Mouse (Mus musculus) CD8-positive naive resting alpha-beta T cell, adult 2 months (primary cell): Measurements from ENCODE around the gene Smad3.

ENCODE experiments used
- DNase-seq, 2 experiments: peaks; one replicate each; pipeline ENCODE4 v3.0.0; 2022; ENCODE audit warnings: low read depth in 2 of 2, low spot score in 2 of 2

Gene Smad3

GRCm38 (mm10) chr9:63703236-63703785 lies 54.5 kb downstream of the Smad3 start:
- DNase-seq, result no peak

GRCm38 (mm10) chr9:63702502-63703013 lies 55.2 kb downstream of the Smad3 start:
- DNase-seq, result no peak

DNA sequence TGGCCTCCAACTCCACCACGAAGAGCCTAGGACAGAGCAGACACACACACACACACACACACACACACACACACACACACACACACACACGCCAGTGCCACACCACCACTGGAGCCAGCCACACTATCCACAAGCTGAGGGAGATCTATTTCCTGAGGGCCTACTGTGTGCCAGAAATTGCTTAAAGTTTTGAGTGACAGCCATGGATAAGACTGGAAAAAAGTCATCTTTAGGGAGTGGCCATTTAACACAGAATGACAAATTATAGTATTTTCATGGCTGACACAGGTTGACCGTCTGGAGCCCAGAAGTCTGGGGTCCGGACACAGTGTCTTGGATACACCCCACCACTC lies 55.9 kb downstream of the Smad3 start:
- no peak for DNase-seq

DNA sequence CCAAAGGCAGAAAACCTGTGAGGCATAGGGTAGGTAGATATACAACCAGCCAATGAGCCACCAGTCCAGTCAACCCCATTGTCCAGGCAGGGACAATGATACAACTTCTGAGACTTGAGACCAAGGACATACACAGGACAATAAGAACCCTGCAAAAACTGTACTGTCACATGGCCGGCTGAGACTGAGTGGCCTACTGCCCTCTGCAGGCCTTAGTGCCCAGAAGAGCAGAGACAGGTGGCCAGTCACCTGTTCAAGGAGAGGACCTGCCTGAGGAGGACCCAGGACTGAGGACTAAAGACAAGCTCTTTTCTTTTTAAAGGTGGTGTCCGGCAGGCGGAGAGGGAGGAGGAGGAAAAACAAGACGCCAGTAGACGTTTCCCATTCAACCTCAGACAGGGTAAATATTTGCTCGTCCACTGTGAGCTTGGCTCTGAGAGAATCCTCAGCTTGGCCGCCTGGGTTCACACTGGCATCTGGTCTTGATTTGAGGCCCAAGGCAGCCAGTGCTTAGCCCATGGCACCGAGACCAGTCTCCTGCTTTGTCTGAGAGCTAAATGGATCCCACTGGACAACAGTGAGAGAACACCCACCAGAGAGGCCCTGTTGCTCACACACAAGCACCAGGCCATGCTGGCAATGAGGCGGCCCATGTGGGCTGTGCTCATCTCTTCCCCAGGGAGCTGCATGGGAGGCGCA lies 56.4 kb downstream of the Smad3 start:
- no peak for DNase-seq

- DNase-seq, result no peak
These were observed 58.6 kb downstream of the Smad3 start for GRCm38 (mm10) chr9:63699145-63699544.

DNA sequence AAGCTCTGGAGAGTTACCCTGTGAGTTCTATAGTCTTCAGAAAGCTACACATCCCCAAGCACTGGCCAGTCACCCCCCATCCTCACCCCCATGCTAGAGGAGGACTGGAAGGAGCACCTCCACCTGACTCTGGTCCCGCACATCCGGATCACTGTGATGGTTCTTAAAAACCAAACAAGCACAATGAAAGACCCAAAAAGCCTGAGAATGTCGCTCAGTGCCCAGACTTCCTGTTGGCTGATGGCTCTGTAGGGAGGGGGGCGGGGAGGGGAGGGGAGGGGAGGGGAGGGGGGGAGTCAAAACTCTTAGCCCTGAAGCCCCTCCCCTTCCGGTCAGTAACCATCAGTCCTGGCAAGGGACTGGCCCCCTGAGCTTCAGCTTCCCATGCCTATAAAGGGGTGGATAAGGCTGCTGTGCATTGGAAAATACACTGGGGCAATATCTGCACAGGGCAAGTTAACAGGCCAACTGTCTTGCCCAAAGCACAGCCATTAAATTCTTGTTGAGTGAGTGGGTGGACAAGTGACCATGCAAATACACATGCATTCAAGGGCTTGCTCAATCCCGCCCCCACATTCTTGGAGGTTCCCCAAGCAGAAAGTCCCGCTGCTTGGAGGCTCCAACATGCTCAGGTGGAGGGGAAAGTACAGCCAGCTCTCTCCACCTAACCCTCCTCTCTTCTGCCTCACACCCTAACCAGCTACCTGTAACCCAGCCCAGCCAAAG lies 59.3 kb downstream of the Smad3 start:
- DNase-seq, result no peak

DNA sequence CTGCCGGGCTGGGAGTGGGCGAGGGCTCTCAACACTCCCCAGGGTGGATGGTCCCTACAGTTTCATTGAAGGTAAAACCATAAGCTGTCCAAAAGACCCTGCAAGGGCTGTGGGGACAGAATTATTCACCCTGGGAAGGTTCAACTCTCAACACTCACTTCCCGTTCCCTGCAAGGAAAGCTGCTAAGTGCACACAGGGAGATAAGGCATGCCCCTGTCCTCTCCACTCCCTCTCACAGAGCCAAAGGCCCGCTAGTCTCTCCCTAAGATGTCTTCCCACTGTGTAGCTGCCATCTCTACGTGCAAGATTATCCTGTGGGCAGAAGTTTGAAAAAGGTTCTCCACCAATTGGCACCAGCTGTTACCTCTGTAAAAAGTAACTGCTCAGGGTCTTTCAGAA lies 60.2 kb downstream of the Smad3 start:
- DNase-seq, result no peak

DNA sequence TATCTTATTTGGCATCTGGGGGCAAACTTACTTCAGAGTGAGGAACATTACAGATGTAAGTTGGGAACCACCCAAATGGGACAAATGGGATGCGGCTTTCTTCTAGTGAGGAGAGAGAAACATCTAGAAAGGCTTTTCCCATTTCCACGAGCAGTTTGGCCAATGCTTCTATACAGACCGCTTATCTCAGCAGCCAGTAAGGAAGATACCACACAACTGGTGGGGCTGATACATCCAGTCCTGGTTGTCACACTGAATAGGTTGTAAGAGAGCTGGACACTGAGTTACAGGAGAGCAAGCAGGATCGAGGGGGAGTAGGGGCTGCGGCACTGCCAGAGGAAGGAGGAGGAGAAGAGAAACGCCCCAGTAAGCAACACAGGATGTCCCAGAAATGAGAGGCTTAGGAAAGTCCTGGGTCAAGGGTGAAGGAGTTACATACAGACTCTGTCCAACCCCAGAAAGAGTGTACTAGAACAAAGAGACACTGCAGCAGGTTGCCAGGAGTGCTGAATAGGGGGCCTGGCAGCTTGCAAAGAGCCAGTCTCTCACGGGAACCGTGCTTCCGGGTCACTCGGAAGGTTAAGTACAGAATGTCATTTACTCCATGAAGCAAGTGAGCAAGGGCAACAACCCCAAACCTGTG lies 61.2 kb downstream of the Smad3 start:
- DNase-seq, result no peak

GRCm38 (mm10) chr9:63691960-63692359 lies 65.8 kb downstream of the Smad3 start:
- no peak for DNase-seq

GRCm38 (mm10) chr9:63690511-63690910 lies 67.3 kb downstream of the Smad3 start:
- DNase-seq, result no peak

- DNase-seq, result no peak
These were observed 70.3 kb downstream of the Smad3 start for GRCm38 (mm10) chr9:63687413-63688015.

DNA sequence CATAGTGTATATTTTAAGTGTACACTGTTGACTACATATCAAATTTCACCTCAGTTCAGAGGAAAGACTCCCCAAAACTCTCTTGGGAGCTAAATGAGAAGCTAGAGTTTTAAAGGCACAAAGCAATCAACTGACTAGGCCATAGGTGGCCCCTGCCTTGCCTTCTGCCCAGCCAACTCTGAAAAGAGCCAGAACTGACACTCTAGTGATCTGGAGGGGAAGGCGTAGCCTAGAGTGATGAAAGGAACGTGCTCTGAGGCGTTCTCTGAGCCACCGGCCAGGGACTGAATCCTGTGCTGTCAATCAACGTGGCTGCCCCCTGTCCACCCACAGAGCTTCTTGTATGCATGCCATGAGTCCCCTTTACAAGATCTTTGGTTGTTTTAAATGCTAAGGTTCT lies 72.4 kb downstream of the Smad3 start:
- no peak for DNase-seq

- no peak for DNase-seq
These were observed 73.5 kb downstream of the Smad3 start for GRCm38 (mm10) chr9:63684277-63684676.

DNA sequence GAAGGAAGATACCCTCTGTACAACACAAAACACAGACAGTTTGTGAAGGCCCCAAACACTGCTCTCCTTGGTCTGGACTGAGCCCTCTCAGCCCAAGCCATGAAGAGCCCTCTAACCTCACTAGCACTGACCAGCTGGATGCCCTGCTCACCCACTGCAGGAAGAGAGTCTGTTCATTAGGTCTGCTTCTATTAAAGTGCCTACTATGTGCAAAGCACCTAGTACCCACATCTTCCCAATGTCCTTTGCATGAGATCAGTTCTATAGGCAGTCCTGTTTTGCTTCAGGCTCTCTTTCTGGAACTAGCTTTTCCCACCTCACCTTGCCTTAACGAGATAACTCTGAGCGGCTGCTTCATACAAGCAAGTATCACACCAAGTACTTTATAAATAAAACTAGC lies 74.9 kb downstream of the Smad3 start:
- DNase-seq, result no peak

- no peak for DNase-seq
These were observed 75.5 kb downstream of the Smad3 start for GRCm38 (mm10) chr9:63682301-63682700.

GRCm38 (mm10) chr9:63678076-63678475 lies 79.7 kb downstream of the Smad3 start:
- DNase-seq, result no peak

DNA sequence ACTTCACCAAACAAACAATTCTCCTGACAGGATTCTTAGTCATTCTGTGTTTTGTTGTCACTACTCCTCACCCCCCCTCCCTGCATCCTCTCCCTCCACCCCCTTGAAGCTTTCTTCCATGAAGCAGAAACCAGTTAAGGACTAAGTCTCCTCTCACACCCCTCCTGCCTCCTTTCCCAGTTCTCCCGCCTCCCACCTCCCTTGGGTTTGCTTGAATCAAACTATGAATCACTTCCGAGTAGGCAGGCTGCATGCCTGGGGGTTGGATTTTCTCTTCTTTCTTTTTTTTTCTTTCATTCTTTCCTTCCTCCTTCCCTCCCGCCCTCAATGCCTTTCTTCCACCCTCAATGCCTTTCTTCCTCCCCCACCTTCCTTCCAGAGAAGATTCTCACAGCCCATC lies 80.2 kb downstream of the Smad3 start:
- DNase-seq, result no peak

- DNase-seq, result no peak
These were observed 83.2 kb downstream of the Smad3 start for GRCm38 (mm10) chr9:63674613-63675012.

DNA sequence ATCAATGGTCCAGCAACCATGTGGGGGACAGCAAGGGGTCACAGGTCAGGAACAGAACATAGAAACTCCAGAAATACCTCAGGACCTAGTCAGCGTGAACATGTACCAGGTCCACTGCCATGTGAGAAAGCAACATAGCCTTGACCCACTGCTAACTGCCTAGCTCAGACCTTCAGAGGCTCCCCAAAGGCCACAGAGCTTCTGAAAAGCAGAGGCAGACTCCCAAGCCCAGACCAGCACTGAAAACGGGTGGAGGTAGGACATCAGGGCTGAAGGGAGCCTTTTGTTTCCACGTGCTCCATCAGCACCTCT lies 84.3 kb downstream of the Smad3 start:
- DNase-seq, result no peak

DNA sequence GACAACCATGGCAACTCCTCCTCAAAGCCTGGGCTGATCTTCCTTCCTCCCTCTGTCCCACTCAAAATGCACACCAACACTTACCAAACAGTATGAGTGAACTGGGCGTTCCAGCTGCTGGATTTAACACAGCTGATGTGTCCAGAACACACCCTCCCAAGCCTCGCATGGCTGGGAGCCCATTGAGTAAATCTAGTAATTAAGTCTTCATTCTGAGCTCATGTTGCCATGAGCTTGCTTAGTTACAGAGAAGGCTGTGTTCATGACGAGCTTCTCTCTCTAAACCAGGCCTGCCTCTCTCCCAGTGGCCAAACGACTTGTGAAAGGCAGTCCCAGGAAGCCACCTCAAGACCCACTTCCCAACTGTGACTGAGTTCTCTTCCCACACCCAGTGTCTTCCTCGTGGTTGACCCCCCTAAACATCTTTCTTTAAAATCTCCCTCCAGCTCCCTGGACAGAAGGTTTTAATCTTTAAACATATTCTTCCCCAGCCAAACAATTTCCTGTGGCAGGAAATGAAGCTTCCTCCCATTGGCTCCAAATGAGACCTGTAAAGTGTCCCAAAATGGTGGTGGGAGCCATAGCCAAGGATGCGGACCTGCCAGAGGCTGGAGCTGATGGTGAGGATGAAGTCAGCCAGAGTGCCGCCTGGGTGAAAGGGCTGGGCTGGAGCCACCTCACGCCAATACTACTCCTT lies 84.8 kb downstream of the Smad3 start:
- DNase-seq, result no peak

GRCm38 (mm10) chr9:63669816-63670215 lies 88.0 kb downstream of the Smad3 start:
- no peak for DNase-seq
